Mouse (Mus musculus) WW6 (cell line): ENCODE data around the gene Mlst8.
A peak's percentile ranks its signal among the peaks of the same experiment; 100 is the strongest.
"Not testable (repeated sequence)": the region's sequence is repeated elsewhere in the genome, so short reads cannot be mapped to it uniquely, and the experiment has no call there.

ENCODE experiments used
- DNase-seq: peaks from one replicate; pipeline ENCODE4 v3.0.0-alpha.2; 2013; ENCODE audit warnings: low read depth, low spot score

The Mlst8 gene

GRCm38 (mm10) chr17:24469336-24469909 is 9.5 kb downstream of the Mlst8 start:
- DNase-seq = no peak

GRCm38 (mm10) chr17:24468636-24469246 is 10.1 kb downstream of the Mlst8 start:
- no peak for DNase-seq

GRCm38 (mm10) chr17:24463374-24464133 is 15.3 kb downstream of the Mlst8 start:
- DNase-seq = no peak

GRCm38 (mm10) chr17:24462932-24463331 is 15.9 kb downstream of the Mlst8 start:
- no peak for DNase-seq

GRCm38 (mm10) chr17:24461580-24461979 is 17.3 kb downstream of the Mlst8 start:
- DNase-seq = no peak

- DNase-seq = not testable (repeated sequence)
Observed at GRCm38 (mm10) chr17:24455523-24456206, 23.2 kb downstream of the Mlst8 start.

GRCm38 (mm10) chr17:24454756-24455522 is 23.9 kb downstream of the Mlst8 start:
- peak; percentile 99 for DNase-seq

- DNase-seq = no peak
Observed at GRCm38 (mm10) chr17:24454218-24454755, 24.6 kb downstream of the Mlst8 start.

GRCm38 (mm10) chr17:24453372-24453771 is 25.5 kb downstream of the Mlst8 start:
- no peak for DNase-seq

- DNase-seq = no peak
Observed at GRCm38 (mm10) chr17:24451220-24451619, 27.7 kb downstream of the Mlst8 start.

- no peak for DNase-seq
Observed at GRCm38 (mm10) chr17:24449507-24449906, 29.4 kb downstream of the Mlst8 start.

GRCm38 (mm10) chr17:24446590-24446989 is 32.3 kb downstream of the Mlst8 start:
- DNase-seq = no peak

GRCm38 (mm10) chr17:24443409-24443808 is 35.5 kb downstream of the Mlst8 start:
- DNase-seq = no peak

- DNase-seq = no peak
Observed at GRCm38 (mm10) chr17:24442632-24443155, 36.2 kb downstream of the Mlst8 start, which contains the start of gene Dnase1l2. TSS of gene Dnase1l2 (minus strand) at chr17:24443105.

GRCm38 (mm10) chr17:24442107-24442506 is 36.8 kb downstream of the Mlst8 start:
- DNase-seq = no peak

- DNase-seq = no peak
Observed at GRCm38 (mm10) chr17:24441148-24441547, 37.7 kb downstream of the Mlst8 start.

- no peak for DNase-seq
Observed at GRCm38 (mm10) chr17:24440377-24440776, 38.5 kb downstream of the Mlst8 start.

- DNase-seq = no peak
Observed at GRCm38 (mm10) chr17:24437016-24437415, 41.9 kb downstream of the Mlst8 start.

GRCm38 (mm10) chr17:24429201-24429983 is 49.5 kb downstream of the Mlst8 start:
- DNase-seq = no peak

GRCm38 (mm10) chr17:24427170-24427557 is 51.7 kb downstream of the Mlst8 start:
- no peak for DNase-seq
